Mouse (Mus musculus) liver, postnatal 0 days (tissue): ENCODE data around the gene Clk3. TPM values are rescaled to one million over a fixed set of nuclear protein-coding genes. Genes with fewer than 3 reads are reported as not detected.

Experiments used
- ATAC-seq: fragments of 200-750 bp; cut with Nextera tagmentation; 2 replicates; pipeline ENCODE4 v1.8.0; 2017; ENCODE audit warnings: mild to moderate bottlenecking, moderate library complexity
- DNase-seq: peaks from one replicate; pipeline ENCODE4 v3.0.0-alpha.2; 2016
- H3K27ac ChIP-seq: fragments of 300-500 bp; sonication (generic); 2 replicates; pipeline ENCODE4 v1.5.1; 2014; ENCODE audit warnings: antibody characterized with exemption, moderate library complexity, mild to moderate bottlenecking, low read depth
- H3K27me3 ChIP-seq: fragments of 300-500 bp; sonication (generic); 2 replicates; pipeline ENCODE4 v1.6.1; 2014; ENCODE audit warnings: low read length, control low read depth, mixed read lengths; ENCODE audit not compliant: insufficient read depth
- H3K36me3 ChIP-seq: fragments of 300-500 bp; sonication (generic); replicated peaks from 2 replicates; pipeline ENCODE4 v1.6.1; 2014; ENCODE audit warnings: mild to moderate bottlenecking, control low read depth, low read length, moderate library complexity, mixed read lengths; ENCODE audit not compliant: insufficient read depth
- H3K4me1 ChIP-seq: fragments of 300-500 bp; sonication (generic); 2 replicates; pipeline ENCODE4 v1.6.1; 2014; ENCODE audit warnings: antibody characterized with exemption, mild to moderate bottlenecking, control low read depth; ENCODE audit not compliant: insufficient read depth
- H3K4me2 ChIP-seq: fragments of 300-500 bp; sonication (generic); 2 replicates; pipeline ENCODE4 v1.6.1; 2014; ENCODE audit warnings: low read depth, mild to moderate bottlenecking, low read length, moderate library complexity, mixed read lengths
- H3K4me3 ChIP-seq: fragments of 300-500 bp; sonication (generic); 2 replicates; pipeline ENCODE4 v1.5.1; 2014; ENCODE audit warnings: low read depth, low read length
- H3K9ac ChIP-seq: fragments of 300-500 bp; sonication (generic); replicated peaks from 2 replicates; pipeline ENCODE4 v1.6.1; 2014; ENCODE audit warnings: mild to moderate bottlenecking, moderate library complexity
- H3K9me3 ChIP-seq: fragments of 300-500 bp; sonication (generic); 2 replicates; pipeline ENCODE4 v1.6.1; 2016; ENCODE audit warnings: mild to moderate bottlenecking, control low read depth, low read length, mixed read lengths
- CTCF ChIP-seq: sonication (generic); IDR thresholded peaks from 2 replicates; pipeline ENCODE4 v1.5.1; 2016; ENCODE audit warnings: antibody characterized with exemption, low read depth
- EP300 ChIP-seq: IDR thresholded peaks from 2 replicates; pipeline ENCODE4 v1.6.1; 2016; ENCODE audit warnings: antibody characterized with exemption, low read depth, mild to moderate bottlenecking
- WGBS: fragments of 180-500 bp; shearing (Covaris S2); extraction: QIAGEN DNeasy Blood & Tissue Kit; methylation state at CpG from one replicate; pipeline ENCODE4 v1.1.7; 2014; ENCODE audit not compliant: insufficient replicate concordance; 5-methylcytosine and 5-hydroxymethylcytosine counted together
- polyA plus RNA-seq: library from polyadenylated mRNA; unstranded; fragments of >200 nt; fragmentation: Nextera tagmentation; extraction: Ambion mirVana; gene quantifications from 2 replicates; pipeline ENCODE4 v1.2.1, GENCODE M21; 2015

Clk3 gene
- polyA plus RNA-seq, 1 experiment from 2014 or later: 40.2 TPM

GRCm38 (mm10) chr9:57724701-57725100 lies 41.0 kb downstream of the Clk3 start:
- Histone ChIP-seq H3K9ac (no peak overlapping the region), H3K27me3 (no peaks in the 10 kb centered on the region), H3K4me1 (peaks cover 20% of the 10 kb centered on the region), H3K27ac (peak overlapping the region; percentile 84), H3K36me3 (peaks cover 38% of the 10 kb centered on the region), H3K4me3 (no peak overlapping the region), H3K4me2 (no peak overlapping the region), H3K9me3 (no peaks in the 10 kb centered on the region)
- WGBS: 79% methylated on average over 3 of the region's 3 CpGs
- ATAC-seq (0 out of 2 replicates have a peak, but pooled peaks have one; percentile 33), DNase-seq (no peak)
- TF ChIP-seq EP300 (peak; percentile 17; the same call in 1 of the 2 replicates), CTCF (no peak)

GRCm38 (mm10) chr9:57723796-57724195 lies 41.9 kb downstream of the Clk3 start:
- peak overlapping the region; percentile 84 for H3K27ac ChIP-seq
- TF ChIP-seq EP300 (no peak), CTCF (no peak)
- no peak overlapping the region for H3K9ac ChIP-seq
- H3K27me3 ChIP-seq: no peaks in the 10 kb centered on the region
- peaks cover 35% of the 10 kb centered on the region for H3K36me3 ChIP-seq
- no peak for DNase-seq
- peak; percentile 33; the same call in 1 of the 2 replicates for ATAC-seq
- H3K4me2 ChIP-seq: 0 out of 2 replicates have a peak overlapping the region, but pooled peaks have one; percentile 26
- peaks cover 20% of the 10 kb centered on the region for H3K4me1 ChIP-seq
- no peaks in the 10 kb centered on the region for H3K9me3 ChIP-seq
- 68% methylated on average over 5 of the region's 5 CpGs for WGBS
- no peak overlapping the region for H3K4me3 ChIP-seq

GRCm38 (mm10) chr9:57723315-57723715 lies 42.3 kb downstream of the Clk3 start:
- WGBS: 31% methylated on average over 5 of the region's 5 CpGs
- no peak overlapping the region for H3K9ac ChIP-seq
- no peaks in the 10 kb centered on the region for H3K9me3 ChIP-seq
- no peak overlapping the region for H3K4me3 ChIP-seq
- TF ChIP-seq EP300: peak; percentile 92
- TF ChIP-seq CTCF: no peak
- peak; percentile 50 for DNase-seq
- H3K27me3 ChIP-seq: no peaks in the 10 kb centered on the region
- ATAC-seq: peak; percentile 93
- H3K4me2 ChIP-seq: peak overlapping the region; percentile 26; the same call in 1 of the 2 replicates
- H3K36me3 ChIP-seq: peaks cover 40% of the 10 kb centered on the region
- peaks cover 20% of the 10 kb centered on the region for H3K4me1 ChIP-seq
- peak overlapping the region; percentile 84 for H3K27ac ChIP-seq

- Histone ChIP-seq H3K27ac (peak overlapping the region; percentile 84), H3K4me2 (no peak overlapping the region), H3K36me3 (peaks cover 39% of the 10 kb centered on the region), H3K9me3 (no peaks in the 10 kb centered on the region), H3K9ac (no peak overlapping the region), H3K4me3 (no peak overlapping the region), H3K4me1 (peaks cover 20% of the 10 kb centered on the region), H3K27me3 (no peaks in the 10 kb centered on the region)
- TF ChIP-seq CTCF (no peak), EP300 (no peak)
- WGBS: 89% methylated on average over 1 of the region's 1 CpGs
- DNase-seq (no peak), ATAC-seq (no peak)
These were observed 43.3 kb downstream of the Clk3 start for GRCm38 (mm10) chr9:57722371-57722770.

GRCm38 (mm10) chr9:57720736-57721135 lies 44.9 kb downstream of the Clk3 start:
- H3K36me3 ChIP-seq: peaks cover 42% of the 10 kb centered on the region

GRCm38 (mm10) chr9:57718408-57718807 lies 47.3 kb downstream of the Clk3 start:
- no peaks in the 10 kb centered on the region for H3K27me3 ChIP-seq
- peaks cover 61% of the 10 kb centered on the region for H3K36me3 ChIP-seq
- no peak overlapping the region for H3K4me2 ChIP-seq
- H3K9me3 ChIP-seq: no peaks in the 10 kb centered on the region
- ATAC-seq (no peak), DNase-seq (no peak)
- no peak overlapping the region for H3K9ac ChIP-seq
- no peak overlapping the region for H3K4me3 ChIP-seq
- WGBS: 87% methylated on average over 7 of the region's 7 CpGs
- peaks cover 12% of the 10 kb centered on the region for H3K4me1 ChIP-seq
- TF ChIP-seq CTCF (no peak), EP300 (no peak)
- H3K27ac ChIP-seq: no peak overlapping the region

More at GRCm38 (mm10) chr9:57720736-57721135, 44.9 kb downstream of the Clk3 start:
- 87% methylated on average over 3 of the region's 3 CpGs for WGBS
- H3K9me3 ChIP-seq: no peaks in the 10 kb centered on the region
- ATAC-seq (no peak), DNase-seq (no peak)
- no peak for TF ChIP-seq CTCF
- TF ChIP-seq EP300: no peak
- no peak overlapping the region for H3K9ac ChIP-seq
- no peak overlapping the region for H3K27ac ChIP-seq
- H3K4me1 ChIP-seq: peaks cover 18% of the 10 kb centered on the region
- no peak overlapping the region for H3K4me3 ChIP-seq
- no peak overlapping the region for H3K4me2 ChIP-seq
- H3K27me3 ChIP-seq: no peaks in the 10 kb centered on the region
